Mouse (Mus musculus): Measurements from ENCODE around the gene Rhoh. TPM values are rescaled to one million over a fixed set of nuclear protein-coding genes. Genes with fewer than 3 reads are reported as not detected.

The Rhoh gene
- total and polyA plus RNA-seq, 3 experiments, result 0.52 to 0.92 (median 0.55) TPM

DNA sequence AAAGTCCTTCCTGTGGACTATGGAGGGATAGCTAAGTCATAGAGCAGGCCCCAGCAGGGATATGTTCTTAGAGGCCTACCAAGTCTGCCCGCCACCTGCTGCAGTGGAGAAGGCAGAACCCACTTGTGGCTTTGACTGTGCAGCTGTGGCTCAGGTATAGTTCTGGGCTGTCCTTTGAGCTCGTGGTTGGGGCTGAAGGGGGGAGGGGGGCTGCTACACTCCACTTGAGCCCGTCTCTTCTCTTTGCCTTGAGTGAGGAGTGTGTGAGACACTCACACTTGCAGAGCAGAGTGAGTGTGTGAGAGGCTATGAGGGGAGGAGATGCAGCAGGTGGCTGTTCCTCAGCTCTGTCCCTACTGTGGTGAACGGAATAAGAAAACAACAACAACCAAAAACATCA is 49.4 kb downstream of the Rhoh start:
- intact Hi-C loops (cut with DNase I), result no loop called here
- Histone ChIP-seq H3K9ac (ENCODE audit: low read depth, low read length) (no peak overlapping the region), H3K27me3 (ENCODE audit: control insufficient read depth, insufficient read depth, low read length) (no peaks in the 10 kb centered on the region), H3K4me1 (ENCODE audit: control insufficient read depth, insufficient read depth, low read length) (no peaks in the 10 kb centered on the region), H3K27ac (no peak overlapping the region), H3K4me3 (no peak overlapping the region), H3K36me3 (ENCODE audit: control insufficient read depth, insufficient read depth, low read length) (no peaks in the 10 kb centered on the region), H3K79me2 (replicated peaks; ENCODE audit: control insufficient read depth, insufficient read depth, low read length) (no peaks in the 10 kb centered on the region)
- DNase-seq, result no peak
- WGBS, result 83% methylated on average over 4 of the region's 4 CpGs
- TF ChIP-seq EP300 (IDR thresholded peaks at IDR 0.05; ENCODE audit: insufficient read depth, low read depth, low read length), result no peak
- no peak for TF ChIP-seq CTCF (IDR thresholded peaks at IDR 0.05)
- no peak for TF ChIP-seq POLR2A (IDR thresholded peaks at IDR 0.05; ENCODE audit: insufficient read depth, low read depth, low read length)

DNA sequence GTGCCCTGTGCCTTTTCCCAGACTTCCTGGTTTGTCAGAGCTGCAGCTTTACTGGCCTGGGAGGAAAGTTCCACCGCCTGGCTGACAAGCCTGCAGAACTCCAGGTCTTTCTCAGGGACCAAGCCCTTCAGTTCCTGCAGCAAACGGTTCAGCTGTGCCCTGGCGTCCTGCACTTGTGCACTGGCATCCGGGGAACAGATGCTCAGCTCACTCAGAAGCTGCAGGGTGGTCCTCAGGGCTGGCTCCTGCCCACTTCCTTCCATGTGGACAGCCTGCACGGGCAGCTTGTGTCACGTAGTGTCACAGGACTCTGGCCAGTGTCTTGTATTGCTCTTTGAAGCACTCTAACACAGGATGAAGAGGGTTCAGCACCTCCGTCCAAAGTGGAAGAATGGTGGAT is 50.7 kb downstream of the Rhoh start:
- Histone ChIP-seq H3K4me3 (no peak overlapping the region), H3K4me1 (ENCODE audit: control insufficient read depth, insufficient read depth, low read length) (no peaks in the 10 kb centered on the region), H3K79me2 (replicated peaks; ENCODE audit: control insufficient read depth, insufficient read depth, low read length) (no peaks in the 10 kb centered on the region), H3K27me3 (ENCODE audit: control insufficient read depth, insufficient read depth, low read length) (no peaks in the 10 kb centered on the region), H3K27ac (no peak overlapping the region), H3K9ac (ENCODE audit: low read depth, low read length) (no peak overlapping the region), H3K36me3 (ENCODE audit: control insufficient read depth, insufficient read depth, low read length) (no peaks in the 10 kb centered on the region)
- intact Hi-C loops (cut with DNase I), result no loop called here
- WGBS, result 50% methylated on average over 7 of the region's 7 CpGs
- DNase-seq, result no peak
- no peak for TF ChIP-seq POLR2A (IDR thresholded peaks at IDR 0.05; ENCODE audit: insufficient read depth, low read depth, low read length)
- TF ChIP-seq EP300 (IDR thresholded peaks at IDR 0.05; ENCODE audit: insufficient read depth, low read depth, low read length), result no peak
- TF ChIP-seq CTCF (IDR thresholded peaks at IDR 0.05), result no peak

DNA sequence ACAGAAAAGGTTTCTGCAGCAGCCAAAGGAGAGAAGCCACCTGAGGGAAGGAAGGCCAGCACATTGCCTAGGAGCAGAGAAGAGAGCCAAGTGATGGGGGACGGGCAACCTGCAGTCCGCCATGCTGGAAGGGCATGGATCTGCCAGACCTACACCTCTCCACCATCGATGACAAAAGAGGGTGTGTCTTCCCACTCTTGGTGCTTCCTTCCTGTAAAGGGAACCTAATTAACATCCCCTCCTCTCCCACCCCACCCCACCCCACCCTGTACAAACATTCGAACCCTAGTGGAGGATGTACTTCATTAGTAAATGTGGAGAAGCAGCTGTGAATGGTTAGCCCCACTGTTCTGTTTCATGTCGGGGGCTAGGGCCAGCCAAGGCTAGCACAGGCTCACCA is 51.2 kb downstream of the Rhoh start:
- H3K27me3 ChIP-seq (ENCODE audit: control insufficient read depth, insufficient read depth, low read length), result no peaks in the 10 kb centered on the region
- H3K4me1 ChIP-seq (ENCODE audit: control insufficient read depth, insufficient read depth, low read length), result no peaks in the 10 kb centered on the region
- no peak overlapping the region for H3K4me3 ChIP-seq
- intact Hi-C loops (cut with DNase I), result no loop called here
- no peaks in the 10 kb centered on the region for H3K36me3 ChIP-seq (ENCODE audit: control insufficient read depth, insufficient read depth, low read length)
- WGBS, result 73% methylated on average over 5 of the region's 5 CpGs
- no peak overlapping the region for H3K27ac ChIP-seq
- no peak for DNase-seq
- TF ChIP-seq EP300 (IDR thresholded peaks at IDR 0.05; ENCODE audit: insufficient read depth, low read depth, low read length) (no peak), POLR2A (IDR thresholded peaks at IDR 0.05; ENCODE audit: insufficient read depth, low read depth, low read length) (no peak), CTCF (IDR thresholded peaks at IDR 0.05) (no peak)
- no peaks in the 10 kb centered on the region for H3K79me2 ChIP-seq (replicated peaks; ENCODE audit: control insufficient read depth, insufficient read depth, low read length)
- H3K9ac ChIP-seq (ENCODE audit: low read depth, low read length), result no peak overlapping the region

DNA sequence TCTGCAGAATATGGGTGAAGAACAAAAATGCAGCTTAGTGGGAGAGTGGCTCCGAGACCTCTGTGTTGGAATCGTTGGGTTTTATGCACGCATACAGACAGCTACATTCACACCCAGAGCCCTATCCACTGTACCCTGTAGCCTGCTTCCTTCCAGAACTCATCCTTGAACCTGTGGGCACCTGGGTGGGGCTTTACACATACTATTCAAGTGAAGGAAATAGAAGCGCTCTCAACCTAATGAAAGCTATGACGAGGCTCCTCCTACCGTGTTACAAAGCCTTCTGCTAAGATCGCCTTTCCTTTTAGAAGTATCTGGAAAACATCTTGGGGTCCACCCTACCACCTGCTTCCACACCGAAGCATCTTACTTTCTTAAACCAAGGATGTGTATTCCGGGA is 52.1 kb downstream of the Rhoh start:
- intact Hi-C loops (cut with DNase I), result no loop called here
- Histone ChIP-seq H3K4me1 (ENCODE audit: control insufficient read depth, insufficient read depth, low read length) (no peaks in the 10 kb centered on the region), H3K36me3 (ENCODE audit: control insufficient read depth, insufficient read depth, low read length) (no peaks in the 10 kb centered on the region), H3K4me3 (no peak overlapping the region), H3K27ac (no peak overlapping the region), H3K79me2 (replicated peaks; ENCODE audit: control insufficient read depth, insufficient read depth, low read length) (no peaks in the 10 kb centered on the region), H3K27me3 (ENCODE audit: control insufficient read depth, insufficient read depth, low read length) (no peaks in the 10 kb centered on the region), H3K9ac (ENCODE audit: low read depth, low read length) (no peak overlapping the region)
- no peak for DNase-seq
- TF ChIP-seq POLR2A (IDR thresholded peaks at IDR 0.05; ENCODE audit: insufficient read depth, low read depth, low read length), result no peak
- TF ChIP-seq EP300 (IDR thresholded peaks at IDR 0.05; ENCODE audit: insufficient read depth, low read depth, low read length), result no peak
- 88% methylated on average over 9 of the region's 9 CpGs for WGBS

DNA sequence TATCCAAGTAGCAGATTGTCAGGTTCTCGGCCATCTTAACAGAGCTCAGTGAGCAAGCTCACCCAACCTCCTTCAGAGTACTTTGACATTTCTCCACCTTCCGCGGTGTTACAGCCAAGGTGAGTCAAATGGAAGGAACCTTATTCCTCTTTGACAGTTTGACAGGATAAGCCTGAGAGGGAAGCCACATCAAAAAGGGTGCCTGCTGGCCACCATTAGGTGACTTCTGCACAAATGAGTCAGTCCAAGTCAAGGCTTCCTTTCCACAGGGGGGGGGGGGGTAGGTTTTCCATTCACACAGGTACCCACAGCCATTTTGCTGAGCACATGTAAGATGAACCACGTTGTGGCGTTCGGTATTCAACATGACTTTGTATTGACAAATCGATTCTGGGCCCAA is 53.3 kb downstream of the Rhoh start:
- no peak overlapping the region for H3K27ac ChIP-seq
- DNase-seq, result no peak
- 90% methylated on average over 7 of the region's 7 CpGs for WGBS

DNA sequence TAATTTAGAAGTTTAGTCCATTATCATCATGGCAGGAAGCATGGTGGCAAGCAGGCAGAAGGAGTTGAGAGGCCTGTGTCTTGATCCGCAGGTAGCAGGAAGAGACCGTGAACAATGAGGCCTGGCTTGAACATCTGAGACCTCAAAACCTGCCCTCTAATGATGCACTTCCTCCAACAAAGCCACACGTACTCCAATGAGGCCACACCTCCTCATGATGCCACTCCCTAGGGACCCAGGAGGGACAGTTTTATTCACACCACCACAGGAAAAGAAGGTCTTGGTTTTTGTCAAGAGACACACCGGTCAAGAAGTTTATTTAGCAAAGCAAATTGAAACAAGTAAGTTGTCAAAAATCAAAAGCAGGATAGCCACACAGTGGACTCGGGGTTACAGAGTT is 55.9 kb downstream of the Rhoh start:
- H3K9ac ChIP-seq (ENCODE audit: low read depth, low read length), result no peak overlapping the region

More for the DNA sequence above, 53.3 kb downstream of the Rhoh start:
- intact Hi-C loops (cut with DNase I), result no loop called here
- no peaks in the 10 kb centered on the region for H3K27me3 ChIP-seq (ENCODE audit: control insufficient read depth, insufficient read depth, low read length)
- H3K4me1 ChIP-seq (ENCODE audit: control insufficient read depth, insufficient read depth, low read length), result no peaks in the 10 kb centered on the region
- TF ChIP-seq EP300 (IDR thresholded peaks at IDR 0.05; ENCODE audit: insufficient read depth, low read depth, low read length) (no peak), CTCF (IDR thresholded peaks at IDR 0.05) (no peak), POLR2A (IDR thresholded peaks at IDR 0.05; ENCODE audit: insufficient read depth, low read depth, low read length) (no peak)
- no peak overlapping the region for H3K4me3 ChIP-seq
- H3K79me2 ChIP-seq (replicated peaks; ENCODE audit: control insufficient read depth, insufficient read depth, low read length), result no peaks in the 10 kb centered on the region
- no peak overlapping the region for H3K9ac ChIP-seq (ENCODE audit: low read depth, low read length)
- no peaks in the 10 kb centered on the region for H3K36me3 ChIP-seq (ENCODE audit: control insufficient read depth, insufficient read depth, low read length)

More for the DNA sequence above, 55.9 kb downstream of the Rhoh start:
- intact Hi-C loops (cut with DNase I), result no loop called here
- Histone ChIP-seq H3K4me3 (no peak overlapping the region), H3K79me2 (replicated peaks; ENCODE audit: control insufficient read depth, insufficient read depth, low read length) (no peaks in the 10 kb centered on the region), H3K4me1 (ENCODE audit: control insufficient read depth, insufficient read depth, low read length) (no peaks in the 10 kb centered on the region), H3K36me3 (ENCODE audit: control insufficient read depth, insufficient read depth, low read length) (no peaks in the 10 kb centered on the region), H3K27ac (no peak overlapping the region), H3K27me3 (ENCODE audit: control insufficient read depth, insufficient read depth, low read length) (no peaks in the 10 kb centered on the region)
- 85% methylated on average over 5 of the region's 5 CpGs for WGBS
- no peak for DNase-seq
- TF ChIP-seq POLR2A (IDR thresholded peaks at IDR 0.05; ENCODE audit: insufficient read depth, low read depth, low read length), result no peak
- no peak for TF ChIP-seq EP300 (IDR thresholded peaks at IDR 0.05; ENCODE audit: insufficient read depth, low read depth, low read length)
- no peak for TF ChIP-seq CTCF (IDR thresholded peaks at IDR 0.05)
